Mouse (Mus musculus) G1E-ER4 (cell line): ENCODE data around the gene Cachd1. TPM values are rescaled to one million over a fixed set of nuclear protein-coding genes. Genes with fewer than 3 reads are reported as not detected.

Experiments used
- GATA1 ChIP-seq: IDR thresholded peaks from one replicate; pipeline ENCODE4 v1.8.0; 2012; ENCODE audit warnings: low read length, inconsistent platforms
- polyA plus RNA-seq: library from polyadenylated mRNA; stranded (reverse); fragments of >175 nt; gene quantifications from 2 replicates; pipeline ENCODE4 v1.2.3, GENCODE M21; 2012

The Cachd1 gene
- polyA plus RNA-seq, 1 experiment = 20.0 TPM

DNA sequence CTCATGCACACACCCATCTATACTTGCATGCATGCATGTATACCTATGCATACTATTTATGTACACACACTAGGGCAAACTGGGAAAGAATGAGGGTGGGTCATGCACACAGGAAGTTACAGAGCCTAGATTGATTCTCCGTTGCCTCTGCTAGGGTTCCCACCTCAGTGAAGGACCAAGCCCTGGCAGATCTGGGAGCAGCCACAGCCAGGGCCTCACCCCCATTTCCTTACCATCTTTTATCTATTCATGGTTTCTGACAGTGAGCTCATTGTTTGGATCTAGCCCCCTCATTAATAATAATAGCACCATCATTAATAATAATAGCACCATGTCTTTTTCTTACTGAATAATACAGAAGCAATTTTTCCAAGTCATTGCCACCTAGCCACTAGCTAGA lies 143.9 kb downstream of the Cachd1 start:
- no peak for TF ChIP-seq GATA1

- TF ChIP-seq GATA1 = no peak
These were observed 146.5 kb downstream of the Cachd1 start for GRCm38 (mm10) chr4:100922816-100923554.

DNA sequence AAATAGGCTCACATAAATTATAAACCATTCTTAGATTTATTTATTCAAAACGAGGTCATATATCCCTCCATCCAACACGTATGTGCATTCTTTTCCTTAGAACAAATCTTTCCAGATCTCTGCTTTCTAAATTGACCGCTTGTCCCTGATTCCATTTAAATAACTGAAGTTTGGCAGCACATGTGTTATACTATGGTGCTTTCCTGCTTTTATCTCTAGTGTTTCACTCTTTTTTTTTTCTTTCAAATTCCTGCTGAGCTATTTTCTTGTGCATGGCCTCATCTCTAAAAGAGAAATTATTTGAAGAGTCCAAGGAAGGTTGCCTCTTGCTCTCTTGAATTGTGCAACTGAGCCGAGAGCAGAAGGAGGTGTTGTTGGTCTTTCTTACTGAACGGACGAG lies 147.1 kb downstream of the Cachd1 start:
- no peak for TF ChIP-seq GATA1

GRCm38 (mm10) chr4:100924276-100924675 lies 147.8 kb downstream of the Cachd1 start:
- no peak for TF ChIP-seq GATA1

- TF ChIP-seq GATA1 = no peak
These were observed 148.7 kb downstream of the Cachd1 start for GRCm38 (mm10) chr4:100925153-100925552.

GRCm38 (mm10) chr4:100926608-100927007 lies 150.1 kb downstream of the Cachd1 start:
- TF ChIP-seq GATA1 = no peak

- no peak for TF ChIP-seq GATA1
These were observed 150.6 kb downstream of the Cachd1 start for GRCm38 (mm10) chr4:100927059-100927458.

DNA sequence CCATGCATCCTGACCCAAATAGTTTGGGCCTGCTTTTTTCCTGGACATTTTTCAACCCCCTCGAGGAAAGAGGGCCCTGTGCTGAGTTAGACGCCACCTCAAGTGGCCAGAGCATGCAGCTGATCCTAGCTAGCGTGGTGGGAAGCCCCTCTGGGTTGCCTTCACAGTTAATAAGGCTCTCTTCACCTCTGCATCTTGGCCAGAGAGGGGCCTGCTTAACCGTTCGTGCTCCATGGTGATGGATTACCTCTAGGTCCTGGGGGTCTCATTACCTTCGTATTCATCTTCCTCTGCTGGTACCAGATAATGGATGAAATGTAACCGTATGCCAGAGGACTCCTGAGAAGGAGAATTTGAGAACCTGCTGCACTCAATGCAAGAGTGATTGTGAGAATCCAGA lies 167.2 kb downstream of the Cachd1 start:
- no peak for TF ChIP-seq GATA1

DNA sequence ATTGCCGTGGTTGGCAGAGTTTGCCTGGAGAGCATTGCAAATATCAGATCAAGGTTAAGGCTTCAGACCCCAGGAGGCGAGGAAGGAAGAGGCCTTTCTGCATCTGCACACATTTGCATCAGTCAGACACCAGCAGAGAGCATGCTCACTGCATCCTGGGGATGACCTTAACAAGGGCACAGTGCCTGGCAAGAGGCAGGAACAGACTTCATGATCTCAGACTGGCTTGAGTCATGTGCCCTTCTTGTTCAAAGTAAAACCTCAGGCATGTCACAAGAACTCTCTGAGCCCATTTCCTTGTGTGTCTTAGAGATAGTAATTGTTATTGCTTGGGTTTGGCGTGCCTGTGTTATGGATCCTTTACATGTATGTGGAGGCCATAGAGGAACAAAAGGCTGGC lies 167.8 kb downstream of the Cachd1 start:
- no peak for TF ChIP-seq GATA1

DNA sequence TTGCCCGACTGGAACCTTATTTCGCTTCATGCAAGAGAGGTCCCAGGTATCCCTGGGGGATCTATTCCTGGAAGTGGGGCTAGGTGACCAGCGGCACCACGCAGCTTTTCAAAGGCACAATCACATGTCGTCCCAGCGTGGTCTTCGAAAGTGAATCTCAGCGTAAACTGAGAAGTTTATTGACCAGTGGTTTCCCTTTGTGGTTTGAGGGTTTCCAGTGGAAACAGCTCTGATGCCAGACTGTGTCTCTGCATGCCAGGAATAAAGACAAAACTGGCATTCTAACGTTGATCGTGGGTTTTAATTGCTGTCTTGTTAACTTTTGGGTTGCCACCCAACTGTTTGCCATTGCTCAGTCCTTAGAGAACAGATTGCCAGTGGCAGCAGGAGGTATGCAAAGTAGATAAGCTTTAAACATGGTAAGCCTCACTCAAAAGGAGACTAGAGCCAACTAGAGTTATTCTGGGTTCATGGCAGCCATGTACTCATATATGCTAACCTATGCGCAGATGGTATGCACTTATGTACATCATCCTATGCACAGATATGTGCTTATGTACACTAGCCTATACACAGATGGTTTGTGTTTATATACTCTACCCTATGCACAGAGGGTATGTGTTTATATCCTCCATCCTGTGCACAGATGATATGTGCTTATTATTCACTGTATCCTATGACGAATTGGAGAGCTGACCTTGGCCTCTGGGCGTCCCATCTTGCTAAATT lies 168.9 kb downstream of the Cachd1 start:
- no peak for TF ChIP-seq GATA1

DNA sequence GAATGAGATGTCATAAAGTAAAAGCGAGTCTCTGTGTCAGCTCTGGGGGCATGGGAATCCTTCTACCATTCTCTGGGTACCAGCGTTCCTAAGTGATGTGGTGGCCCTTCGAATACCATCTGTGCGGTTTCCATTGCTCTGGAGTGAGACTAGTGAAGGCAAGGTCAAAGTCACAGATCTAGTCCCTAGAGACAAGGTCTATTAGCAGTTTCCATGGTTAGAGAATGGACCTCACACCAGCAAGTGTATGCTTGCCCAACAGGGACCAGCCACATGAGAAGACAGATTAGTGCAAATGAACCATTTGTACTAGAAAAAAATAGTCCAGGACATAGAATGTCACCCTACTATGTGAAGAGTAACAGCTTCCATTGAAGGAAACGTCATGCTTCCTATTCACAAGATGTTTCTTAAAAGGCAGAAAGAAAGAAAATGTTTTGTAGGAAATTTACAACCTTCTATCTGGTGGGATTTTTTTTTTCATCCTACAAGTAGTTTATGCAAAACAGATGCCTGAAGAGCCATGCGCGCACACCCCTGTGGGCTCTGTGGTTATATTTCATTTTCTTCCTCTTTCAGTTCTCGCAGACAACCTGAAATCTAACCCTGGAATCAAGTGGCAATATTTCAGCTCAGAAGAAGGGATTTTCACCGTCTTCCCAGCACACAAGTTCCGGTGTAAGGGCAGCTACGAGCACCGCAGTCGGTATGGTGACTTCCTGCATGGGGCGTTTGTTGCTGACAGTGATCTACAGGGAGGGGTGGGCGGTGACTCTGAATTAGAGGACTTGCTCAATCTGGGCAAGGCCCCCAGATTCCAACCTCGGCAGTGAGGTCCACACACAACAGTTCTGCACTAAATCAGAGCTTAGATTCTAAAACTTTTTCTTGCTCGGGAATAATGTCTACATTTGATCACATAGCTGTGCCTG lies 172.3 kb downstream of the Cachd1 start:
- TF ChIP-seq GATA1 = no peak

DNA sequence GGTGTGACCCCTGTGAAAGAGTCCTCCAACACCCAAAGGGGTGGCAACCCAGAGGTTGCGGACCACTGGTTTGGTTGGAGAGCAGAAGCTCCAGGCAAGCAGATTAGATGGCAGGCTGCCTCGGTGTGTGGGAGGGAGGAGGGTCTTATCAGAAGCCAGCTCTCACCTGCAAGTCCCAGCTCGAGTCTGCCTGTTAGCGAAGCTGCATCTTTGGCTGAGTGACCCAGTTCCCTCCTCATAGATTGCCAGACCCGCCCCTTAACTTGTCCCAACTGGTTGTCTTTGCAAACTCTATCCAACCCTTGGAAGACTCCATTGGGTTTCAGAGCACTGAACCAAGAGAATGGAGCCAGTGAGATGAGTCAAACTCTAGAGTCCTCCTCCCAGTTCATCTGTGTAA lies 173.8 kb downstream of the Cachd1 start:
- TF ChIP-seq GATA1 = no peak

DNA sequence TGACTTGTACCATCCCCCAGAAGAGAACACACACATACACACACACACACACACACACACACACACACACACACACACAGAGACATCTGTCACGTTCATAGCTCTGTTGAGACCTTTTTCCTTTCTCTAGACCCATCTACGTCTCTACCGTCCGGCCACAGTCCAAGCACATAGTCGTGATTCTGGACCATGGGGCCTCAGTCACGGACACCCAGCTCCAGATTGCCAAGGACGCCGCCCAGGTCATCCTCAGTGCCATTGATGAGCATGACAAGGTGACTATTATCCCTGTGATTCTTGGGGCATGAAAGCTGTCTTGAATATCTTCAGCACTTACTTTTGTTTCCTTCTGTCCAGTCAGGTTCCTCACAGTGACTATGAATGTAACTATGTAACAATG lies 175.4 kb downstream of the Cachd1 start:
- TF ChIP-seq GATA1 = no peak

DNA sequence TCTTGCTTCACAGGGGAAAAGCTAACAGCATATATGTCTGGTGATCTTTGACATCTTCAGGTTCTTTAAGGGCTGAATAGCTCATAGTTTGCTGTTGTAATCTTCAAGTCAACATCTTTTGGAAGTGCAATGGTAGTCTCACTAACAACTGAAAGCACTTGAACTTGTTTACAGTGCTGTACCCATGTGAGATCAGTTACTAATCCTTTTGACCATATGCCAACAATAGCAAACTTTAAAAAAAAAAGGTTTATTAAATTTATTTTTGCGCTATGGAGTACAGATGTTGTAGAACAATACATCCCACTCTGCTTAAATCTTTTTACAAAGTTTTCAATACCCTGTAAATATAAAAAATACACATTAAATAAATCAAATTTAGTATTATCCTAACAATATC lies 186.9 kb downstream of the Cachd1 start:
- TF ChIP-seq GATA1 = no peak

DNA sequence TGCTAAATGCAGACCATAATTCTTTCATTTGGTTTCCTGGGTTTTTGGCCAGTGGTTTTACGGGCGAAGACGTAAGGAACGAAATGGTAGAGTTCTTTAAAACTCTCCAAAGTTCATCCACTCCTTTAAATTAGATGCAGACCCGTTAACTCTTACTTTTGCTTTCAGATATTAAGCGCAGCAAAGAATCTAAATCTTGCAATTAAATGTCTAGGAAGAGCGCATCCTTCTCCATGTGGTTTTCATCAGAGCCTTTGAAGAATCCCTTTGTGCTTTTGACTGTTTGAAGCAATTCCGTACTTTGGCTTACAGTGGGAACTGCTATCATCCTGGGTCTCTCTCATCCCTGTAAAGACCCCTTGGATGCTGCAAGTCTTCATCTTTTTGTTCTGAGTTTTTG lies 187.3 kb downstream of the Cachd1 start:
- no peak for TF ChIP-seq GATA1

- TF ChIP-seq GATA1 = no peak
These were observed 191.4 kb downstream of the Cachd1 start for GRCm38 (mm10) chr4:100967703-100968392.
